Mouse (Mus musculus) WW6 (cell line): Measurements from ENCODE around the gene Spns3.
"Not testable (repeated sequence)": the region's sequence is repeated elsewhere in the genome, so short reads cannot be mapped to it uniquely, and the experiment has no call there.

Experiments
- DNase-seq: peaks from one replicate; pipeline ENCODE4 v3.0.0-alpha.2; 2013; ENCODE audit warnings: low read depth, low spot score

The Spns3 gene

GRCm38 (mm10) chr11:72558155-72558554 is 7.8 kb upstream of the Spns3 start:
- no peak for DNase-seq

DNA sequence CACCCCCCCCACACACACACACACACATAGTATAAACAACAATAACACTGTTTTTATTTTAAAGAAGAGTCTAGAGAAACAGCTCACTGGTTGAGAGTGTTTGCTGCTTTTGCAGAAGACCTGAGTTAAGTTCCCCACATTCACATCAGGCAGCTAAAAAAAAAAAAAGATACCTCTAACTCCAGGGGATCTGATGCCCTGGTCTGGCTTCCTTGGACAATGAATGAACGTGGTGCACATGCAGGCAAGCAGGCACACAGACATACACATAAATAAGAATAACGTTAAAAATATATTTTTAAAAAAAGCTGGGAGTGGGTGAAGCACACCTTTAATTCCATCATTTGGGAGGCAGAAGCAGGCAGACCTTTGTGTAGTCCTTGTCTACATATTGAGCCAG is 6.6 kb upstream of the Spns3 start:
- DNase-seq, result no peak

DNA sequence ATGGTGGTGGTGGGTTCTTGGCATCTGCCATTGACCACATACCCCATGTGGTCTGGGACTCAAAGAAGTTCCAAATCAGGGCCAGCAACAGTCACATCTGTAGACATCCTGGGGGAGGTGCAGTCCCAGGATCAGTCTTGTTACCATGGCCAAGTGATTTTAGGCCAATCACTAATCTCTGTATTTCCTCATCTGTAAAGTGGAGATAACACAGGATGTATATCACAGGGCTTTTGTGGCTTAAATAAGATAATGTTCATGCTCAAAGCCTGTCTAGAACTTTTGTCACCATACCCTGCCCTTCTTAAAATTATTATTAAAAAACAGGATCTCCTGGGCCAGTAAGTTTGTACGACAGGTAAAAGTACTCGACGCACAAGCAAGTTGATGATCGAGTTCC is 6.2 kb upstream of the Spns3 start:
- no peak for DNase-seq

DNA sequence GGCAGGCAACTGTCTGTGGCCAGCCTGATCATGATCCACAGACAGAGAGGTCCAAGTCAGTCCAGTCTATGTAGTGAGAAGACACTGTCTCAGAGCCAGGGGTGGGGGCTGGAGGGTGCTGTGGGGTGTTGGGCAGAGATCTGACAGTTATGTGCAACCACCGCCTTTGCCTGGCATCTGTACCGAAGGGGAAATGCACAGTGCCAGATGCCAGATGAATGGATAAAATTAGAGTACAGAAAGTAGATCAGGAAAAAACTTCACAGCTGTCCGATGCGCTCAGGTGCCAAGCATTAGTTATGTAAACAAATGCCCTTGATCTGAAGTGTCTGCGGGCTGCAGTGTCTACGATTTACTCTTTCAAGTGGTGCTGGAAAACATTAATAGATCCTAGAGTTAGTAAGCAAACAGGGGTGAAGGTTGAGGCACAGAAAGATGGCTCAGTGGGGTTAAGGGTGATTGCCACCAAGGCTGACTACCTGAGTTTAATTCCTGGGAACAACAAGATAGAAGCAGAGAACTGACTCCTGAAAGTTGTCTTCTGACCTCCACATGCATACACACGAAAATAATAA is 1.3 kb upstream of the Spns3 start:
- no peak for DNase-seq

DNA sequence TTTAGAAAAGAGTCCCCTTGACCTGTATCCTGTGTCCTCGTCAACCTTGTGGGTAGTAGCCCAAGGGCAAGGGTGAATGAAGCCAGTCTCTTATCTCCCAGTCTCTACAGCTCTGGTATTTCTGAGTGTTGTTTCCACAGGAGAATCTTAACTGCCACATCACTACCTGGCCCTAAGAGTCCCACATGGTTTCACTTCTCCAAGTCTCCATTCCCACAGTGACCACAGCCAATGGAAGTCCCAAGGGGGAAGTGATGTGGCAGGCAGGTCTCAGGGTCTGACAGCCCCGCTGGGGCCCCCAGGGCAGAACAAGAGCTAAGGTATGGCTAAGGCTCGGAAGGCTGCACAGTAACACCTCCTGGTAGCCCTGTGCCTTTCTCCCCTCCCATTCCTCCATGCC is 3.1 kb downstream of the Spns3 start:
- no peak for DNase-seq

DNA sequence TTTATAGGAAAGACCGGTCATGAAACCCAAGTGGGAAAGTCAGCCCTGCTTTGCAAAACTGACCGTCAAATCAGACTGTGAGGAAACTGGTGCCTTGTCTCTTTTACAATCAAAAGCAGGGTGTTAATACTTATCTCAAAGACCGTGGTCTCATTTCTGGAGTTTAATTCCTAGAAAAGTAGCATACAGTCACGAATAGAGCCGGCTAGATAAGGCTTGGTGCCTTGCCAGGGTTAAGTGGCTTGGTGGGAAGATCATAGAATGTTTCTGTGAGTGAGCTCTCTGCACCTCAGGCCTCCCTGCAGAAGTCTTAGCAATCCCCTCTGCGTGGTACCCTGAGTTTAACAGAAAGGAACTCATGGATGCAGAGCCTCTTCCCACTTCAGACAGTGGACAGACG is 5.6 kb downstream of the Spns3 start:
- DNase-seq, result no peak

GRCm38 (mm10) chr11:72543692-72544091 is 6.6 kb downstream of the Spns3 start:
- not testable (repeated sequence) for DNase-seq

GRCm38 (mm10) chr11:72542586-72542985 is 7.7 kb downstream of the Spns3 start:
- no peak for DNase-seq

DNA sequence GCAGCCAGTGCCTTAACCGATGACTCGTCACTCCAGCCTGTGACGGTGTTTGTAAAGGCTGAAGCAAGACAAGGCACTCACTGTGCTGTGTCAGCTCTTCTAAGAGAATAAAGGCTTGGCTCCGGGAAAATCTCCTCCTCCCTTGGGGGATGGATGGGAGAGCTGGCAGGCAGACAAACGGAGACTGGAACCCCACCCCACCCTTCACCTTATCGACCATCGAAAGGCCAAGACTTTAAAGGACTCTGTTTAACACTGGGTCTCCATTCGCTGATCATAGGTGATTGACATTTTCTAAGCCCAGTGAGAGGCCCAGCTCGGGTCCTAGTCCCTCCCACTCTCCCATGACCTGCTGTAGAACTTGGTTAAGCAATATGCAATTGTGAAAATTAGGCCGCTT is 8.4 kb downstream of the Spns3 start:
- DNase-seq, result no peak

GRCm38 (mm10) chr11:72540437-72540836 is 9.9 kb downstream of the Spns3 start:
- no peak for DNase-seq

DNA sequence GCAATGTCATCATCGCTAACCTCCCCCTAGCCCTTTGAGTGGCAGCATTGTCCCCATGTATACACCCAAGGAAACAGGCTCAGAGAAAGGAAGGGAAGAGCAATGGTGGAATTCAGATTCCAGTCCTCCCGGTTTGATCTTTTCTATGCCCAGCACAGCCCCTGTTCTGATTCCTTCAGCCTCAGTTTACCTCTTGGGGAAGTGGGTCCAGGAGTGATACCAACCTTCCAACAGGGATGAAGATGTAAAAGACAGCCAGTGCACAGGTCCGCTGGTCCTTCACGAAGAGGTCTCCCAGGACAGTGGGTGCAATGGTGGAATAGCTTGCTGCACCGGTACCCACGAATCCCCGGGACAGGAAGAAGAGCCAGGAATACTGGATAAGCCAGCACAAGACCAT is 11.5 kb downstream of the Spns3 start:
- DNase-seq, result no peak

DNA sequence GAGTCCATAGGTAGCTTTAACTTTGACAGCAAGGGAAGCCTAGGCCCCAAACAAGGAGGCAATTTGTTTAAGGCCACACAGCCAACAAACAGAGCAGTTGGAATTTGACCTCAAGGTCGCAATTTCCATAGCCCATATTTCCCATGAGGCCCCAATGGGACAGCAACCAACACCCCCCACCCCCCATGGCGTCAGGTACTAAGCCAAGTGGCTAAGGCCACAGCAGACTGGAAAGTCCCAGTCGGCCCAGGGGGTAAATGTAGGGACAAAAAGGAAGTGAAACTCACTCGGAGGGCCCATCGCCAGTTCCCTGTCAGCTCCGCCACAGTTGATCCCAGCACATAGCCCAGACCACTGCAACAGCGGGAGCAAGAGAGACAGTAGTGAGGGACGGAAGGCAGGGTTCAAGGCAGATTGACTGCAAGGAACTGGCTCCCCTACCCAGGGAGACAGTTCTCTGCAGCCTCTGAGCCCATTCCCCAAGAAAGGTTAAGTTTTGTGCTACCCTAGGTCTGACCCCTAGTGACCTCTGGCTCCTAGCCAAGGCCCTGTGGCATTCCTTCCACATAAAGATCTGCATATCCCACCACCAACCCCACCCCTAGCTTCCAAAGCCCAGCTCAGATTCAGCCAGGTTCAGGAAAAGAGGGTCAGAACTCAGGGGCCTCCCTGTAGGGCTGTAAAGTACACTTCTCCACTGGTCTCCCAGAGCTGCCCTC is 12.1 kb downstream of the Spns3 start:
- no peak for DNase-seq

GRCm38 (mm10) chr11:72537503-72537902 is 12.8 kb downstream of the Spns3 start:
- no peak for DNase-seq

- DNase-seq, result no peak
Measured at GRCm38 (mm10) chr11:72535519-72535918, 14.8 kb downstream of the Spns3 start.

DNA sequence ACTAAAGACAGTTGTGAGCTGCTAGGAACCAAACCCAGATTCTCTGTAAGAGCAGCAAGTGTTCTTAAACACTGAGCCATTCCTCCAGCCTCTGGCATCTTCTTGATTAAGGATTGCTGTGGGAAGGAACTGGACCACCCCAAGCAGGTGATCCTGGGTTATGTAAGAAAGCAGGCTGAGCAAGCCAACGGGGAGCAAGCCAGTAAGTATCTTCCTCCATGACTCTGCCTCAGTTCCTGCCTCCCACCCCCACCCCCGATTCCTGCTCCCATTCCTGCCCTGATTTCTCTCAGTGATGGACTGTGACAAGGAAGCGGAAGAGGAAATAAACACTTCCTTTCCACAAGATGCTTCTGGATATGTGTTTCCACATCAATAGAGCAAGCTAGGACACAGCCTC is 17.4 kb downstream of the Spns3 start:
- DNase-seq, result no peak

DNA sequence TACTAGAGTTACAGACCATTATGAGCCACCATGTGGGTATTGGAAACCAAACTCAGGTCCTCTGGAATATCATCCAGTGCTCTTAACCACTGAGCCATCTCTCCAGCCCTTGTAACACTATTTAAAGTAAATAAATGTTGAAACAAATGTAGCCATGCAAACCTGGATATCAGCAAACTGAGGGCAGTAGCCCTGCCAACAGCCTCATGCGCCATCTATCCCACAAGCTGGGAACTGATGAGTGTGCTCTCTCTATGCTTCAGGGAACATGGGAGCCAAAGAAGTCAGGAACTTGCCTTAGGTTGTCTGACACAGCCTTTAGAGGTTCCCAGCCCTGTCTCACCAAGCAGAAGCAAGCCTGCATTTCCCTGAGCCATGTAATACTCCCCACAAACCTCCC is 18.7 kb downstream of the Spns3 start:
- no peak for DNase-seq

GRCm38 (mm10) chr11:72531144-72531543 is 19.2 kb downstream of the Spns3 start:
- DNase-seq, result no peak

DNA sequence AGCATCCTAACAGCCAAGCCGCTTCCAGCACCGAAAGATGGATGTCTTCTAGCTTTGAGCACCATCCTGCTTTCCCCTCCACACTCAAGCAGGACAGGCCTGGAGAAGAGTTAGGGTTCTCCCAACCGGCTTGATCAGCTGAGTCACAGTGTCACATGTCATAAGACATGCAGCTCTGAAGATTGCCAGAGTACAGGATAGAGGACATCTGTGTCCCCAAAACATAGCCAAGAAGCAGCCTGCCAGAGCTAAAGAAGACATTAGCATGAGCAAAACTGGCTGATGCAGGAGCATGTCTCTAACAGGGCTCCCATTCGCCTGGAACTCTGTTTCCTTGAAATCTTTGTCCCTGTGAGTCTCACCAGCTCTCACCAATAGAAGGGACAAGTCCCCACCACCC is 24.1 kb downstream of the Spns3 start:
- no peak for DNase-seq

DNA sequence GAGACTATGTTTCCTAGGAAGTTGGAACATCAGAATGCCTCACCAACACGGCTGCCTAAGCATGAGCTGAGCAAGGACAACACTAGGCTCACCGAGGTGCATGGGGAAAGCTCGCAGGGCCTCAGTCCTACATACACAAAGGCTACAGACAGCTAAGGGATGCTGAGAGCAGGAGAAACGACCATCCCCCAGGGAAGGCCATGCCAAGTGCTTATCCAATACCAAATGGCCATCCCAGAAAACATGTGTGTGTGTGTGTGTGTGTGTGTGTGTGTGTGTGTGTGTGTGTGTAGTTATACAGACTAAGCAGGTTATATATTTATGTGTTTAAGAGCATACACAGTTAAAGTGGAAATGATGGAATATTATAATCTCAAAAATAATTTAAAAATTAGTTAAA is 26.6 kb downstream of the Spns3 start:
- DNase-seq, result no peak

DNA sequence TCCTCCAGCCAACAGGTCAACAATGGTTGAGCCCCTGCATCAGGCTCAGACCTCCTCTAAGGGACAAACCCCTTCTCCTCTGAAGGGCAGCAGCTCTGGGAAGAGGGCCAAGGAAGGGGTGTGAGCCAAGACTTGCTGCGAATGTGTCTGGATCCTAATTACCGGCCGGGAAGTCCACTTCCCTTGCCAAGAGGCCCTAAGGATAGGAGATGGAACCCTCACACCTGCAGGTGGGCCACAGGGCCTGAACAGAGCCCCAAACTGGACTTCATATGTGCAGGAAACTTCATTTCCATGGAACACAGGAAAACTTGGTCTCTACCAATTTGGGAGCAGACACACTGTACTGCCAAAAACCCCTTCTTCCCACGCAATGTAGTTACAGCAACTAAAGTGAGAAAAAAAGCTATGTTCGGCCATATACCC is 27.7 kb downstream of the Spns3 start:
- no peak for DNase-seq

- DNase-seq, result no peak
Measured at GRCm38 (mm10) chr11:72521598-72522541, 28.4 kb downstream of the Spns3 start.

DNA sequence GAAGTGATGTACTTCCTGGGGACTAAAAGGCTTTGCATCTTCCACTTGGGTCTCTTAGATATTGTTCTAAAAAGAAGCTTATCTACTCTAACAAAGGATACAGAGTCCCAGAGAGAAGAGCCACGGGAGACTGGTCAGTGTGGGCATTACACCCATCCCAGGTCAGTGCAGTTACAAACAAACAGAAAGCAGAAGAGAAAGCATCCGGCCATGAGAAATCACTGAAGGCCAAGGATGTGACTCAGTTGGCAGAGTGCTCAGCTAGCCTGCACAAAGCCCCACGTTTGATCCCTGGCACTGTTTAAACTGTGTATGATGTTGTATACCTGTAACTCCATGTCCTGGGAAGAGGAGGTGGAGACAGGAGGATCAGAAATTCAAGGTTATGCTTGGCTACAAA is 30.4 kb downstream of the Spns3 start:
- no peak for DNase-seq

- DNase-seq, result no peak
Measured at GRCm38 (mm10) chr11:72519189-72519588, 31.1 kb downstream of the Spns3 start.
